Mouse (Mus musculus) lung, adult 2 months (tissue): ENCODE measurements around the gene Galnt6.

ENCODE experiments used
- CTCF ChIP-seq: fragments of 200-500 bp; IDR thresholded peaks from 2 replicates; pipeline ENCODE4 v1.5.1; 2011; ENCODE audit warnings: mild to moderate bottlenecking, low read length, control low read depth; ENCODE audit not compliant: insufficient read depth
- POLR2A ChIP-seq: fragments of 200-500 bp; IDR thresholded peaks from 2 replicates; pipeline ENCODE4 v1.6.1; 2011; ENCODE audit warnings: low read depth, mild to moderate bottlenecking, control low read depth, low read length, borderline replicate concordance; ENCODE audit errors: extremely low read depth

DNA sequence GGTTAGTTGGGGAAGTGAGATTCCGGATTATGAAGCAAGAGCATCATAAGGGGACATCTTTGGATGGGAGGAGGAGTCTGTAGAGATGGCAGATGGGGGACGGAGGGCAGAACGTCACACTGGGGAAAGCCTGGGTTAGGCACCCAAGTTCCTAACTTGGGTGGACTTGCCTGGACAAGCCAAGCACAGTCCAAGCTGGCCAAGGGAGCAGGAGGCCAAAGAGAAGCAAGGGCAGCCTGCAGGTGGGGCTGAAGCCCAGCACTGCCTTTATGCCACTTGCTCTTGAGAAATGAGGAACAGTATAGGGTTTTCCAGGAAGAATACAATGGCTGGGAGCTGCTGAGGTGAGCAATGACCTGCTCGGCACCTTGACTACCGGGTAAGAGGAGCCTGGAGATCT lies 10.0 kb downstream of the Galnt6 start:
- TF ChIP-seq CTCF (no peak), POLR2A (no peak)
